Mouse (Mus musculus) layer of hippocampus, postnatal 25 days (tissue): ENCODE results near the gene C77080. TPM values are rescaled to one million over a fixed set of nuclear protein-coding genes. Genes with fewer than 3 reads are reported as not detected.

ENCODE experiments used
- DNase-seq, 2 experiments: peaks; one replicate each; pipeline ENCODE4 v3.0.0; 2022; ENCODE audit warnings: mixed read lengths in 2 of 2, low spot score in 1 of 2; ENCODE audit errors: extremely low spot score in 1 of 2
- total RNA-seq, 2 experiments: library from RNA; stranded (reverse); gene quantifications; 2 replicates each; pipeline ENCODE4 v1.2.3; 2021

Gene C77080
- total RNA-seq = 1 to 10 TPM; 7.5 to 7.7 TPM

DNA sequence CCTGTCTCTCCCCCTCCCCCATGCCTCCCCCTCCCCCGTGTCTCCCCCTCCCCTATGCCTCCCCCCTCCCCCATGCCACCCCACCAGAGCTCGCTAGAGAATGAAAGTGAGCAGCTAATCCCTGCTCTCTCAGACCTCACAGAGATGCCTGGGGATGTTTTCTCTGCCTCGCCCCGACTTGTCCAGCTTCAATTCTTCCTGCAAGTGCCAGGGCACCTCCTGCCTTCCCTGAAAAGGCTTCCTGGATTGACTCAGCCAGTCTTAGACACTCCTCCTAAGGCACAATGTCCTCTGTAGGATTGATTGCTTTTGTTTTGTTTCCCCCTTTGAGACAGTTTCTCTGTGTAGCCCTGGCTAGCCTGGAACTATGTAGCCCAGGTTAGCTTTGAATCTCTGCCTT is at the start of gene C77080:
Gene C77080, minus strand, starts transcription at position 209 of the 400 bp plus-strand sequence.
- DNase-seq = no peak

DNA sequence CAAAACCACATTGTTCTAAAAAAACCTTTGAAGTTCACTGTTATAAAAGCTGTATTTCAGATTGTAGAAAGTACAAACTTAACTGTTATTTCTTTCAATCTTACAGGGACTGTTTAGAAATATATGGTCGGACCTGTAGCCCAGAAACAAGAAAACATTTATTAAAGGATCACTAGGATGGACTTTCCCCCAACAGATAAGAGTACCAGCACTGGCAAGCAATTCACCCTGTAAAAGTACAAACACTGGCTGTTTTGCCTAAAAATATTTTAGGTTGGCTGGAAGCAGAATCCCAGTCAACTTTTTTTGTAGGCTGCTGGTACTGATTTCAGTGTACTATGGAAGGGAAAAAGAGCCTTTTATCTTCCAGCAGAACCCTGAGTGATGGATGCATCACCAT is 46.7 kb upstream of the C77080 start:
- no peak for DNase-seq

DNA sequence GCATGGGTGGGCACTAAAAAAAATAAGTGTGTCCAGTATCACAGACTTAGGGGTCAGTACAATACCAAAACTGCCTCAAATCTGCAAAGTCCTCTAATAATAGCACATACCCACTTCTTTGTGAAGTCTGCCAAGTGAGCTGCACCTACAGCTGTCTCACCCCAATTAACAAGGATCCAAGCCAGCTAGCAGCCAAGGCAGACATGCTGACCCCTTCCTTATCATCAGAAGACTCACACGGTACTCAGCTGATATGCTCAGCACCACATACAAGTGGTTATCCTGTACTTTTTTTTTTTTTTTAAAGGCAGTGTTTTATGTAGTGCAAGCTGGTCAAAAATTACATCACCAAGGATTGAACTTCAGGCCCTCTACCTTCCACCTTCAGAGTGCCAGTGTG is 43.1 kb upstream of the C77080 start:
- no peak for DNase-seq

DNA sequence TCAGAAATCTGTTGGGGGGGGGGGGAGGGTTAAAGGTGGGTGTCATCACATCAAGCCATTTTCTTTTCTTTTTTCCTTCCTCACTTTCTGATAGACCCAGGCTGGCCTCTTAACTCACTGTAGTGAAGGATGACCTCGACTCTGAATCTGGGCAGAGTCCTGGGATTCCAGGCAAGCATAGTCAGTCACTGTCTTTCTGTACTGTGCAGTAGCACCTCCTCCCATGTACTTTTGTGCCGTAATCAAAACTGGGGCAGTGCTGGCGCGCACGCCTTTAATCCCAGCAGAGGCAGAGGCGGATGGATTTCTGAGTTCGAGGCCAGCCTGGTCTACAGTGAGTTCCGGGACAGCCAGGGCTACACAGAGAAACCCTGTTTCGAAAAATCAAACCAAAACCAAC is 42.6 kb upstream of the C77080 start:
- no peak for DNase-seq

DNA sequence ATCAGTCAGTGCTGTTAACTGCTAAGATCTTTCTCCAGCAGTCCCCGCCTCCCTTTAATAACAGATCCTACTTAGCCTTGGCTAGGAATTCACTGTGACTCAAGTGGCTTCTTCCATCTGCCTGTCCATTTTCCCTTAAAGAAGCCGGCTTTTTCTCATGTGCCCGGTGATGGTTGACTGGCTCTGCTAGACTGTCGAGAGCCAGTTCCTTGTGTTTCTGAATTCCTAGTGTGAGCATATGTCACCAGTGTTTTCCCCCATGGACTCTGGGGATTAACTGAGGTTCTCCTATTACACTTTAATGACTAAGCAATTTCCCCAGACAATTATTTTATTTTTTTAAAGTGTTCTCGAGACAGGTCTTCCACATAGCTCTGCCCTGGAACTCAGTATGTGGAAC is 42.2 kb upstream of the C77080 start:
- no peak for DNase-seq

DNA sequence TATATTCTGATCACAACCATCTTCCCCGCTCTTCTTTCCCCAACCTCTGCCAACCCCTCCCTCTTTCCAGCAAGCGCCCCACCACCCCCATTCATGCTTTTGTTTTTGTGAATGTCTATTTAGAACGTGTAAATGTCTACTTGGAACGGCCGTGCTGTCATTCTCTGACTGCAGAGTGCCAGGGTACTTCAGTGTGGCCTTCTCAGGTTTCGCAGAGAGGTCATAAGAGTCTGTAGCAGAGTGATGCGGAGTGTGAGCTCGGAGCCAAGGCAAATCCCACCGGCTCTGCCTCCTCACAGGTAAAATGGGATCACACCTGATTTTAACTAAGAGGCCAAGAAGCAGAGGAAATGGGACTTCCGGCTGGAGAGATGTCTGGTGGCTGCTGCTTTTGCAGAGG is 37.9 kb upstream of the C77080 start:
- DNase-seq = no peak

DNA sequence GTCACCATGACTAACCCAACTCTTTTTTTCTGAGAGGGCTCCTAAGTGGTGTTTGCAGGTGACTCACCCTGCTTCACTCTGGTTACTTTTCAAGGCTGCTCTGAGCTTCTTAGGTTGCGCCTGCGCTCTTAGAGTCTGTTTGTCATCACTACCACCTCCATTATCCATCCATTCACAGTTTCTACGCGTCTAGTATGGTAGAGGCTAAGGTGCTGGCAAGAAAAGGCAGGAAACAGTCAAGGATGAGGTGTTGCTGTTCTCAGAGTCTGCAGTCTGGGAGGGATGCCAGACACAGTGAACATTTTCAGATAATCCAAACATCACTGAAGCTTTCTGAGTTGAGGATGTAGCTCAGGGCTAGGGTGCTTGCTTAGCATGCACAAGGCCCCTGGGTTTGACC is 36.5 kb upstream of the C77080 start:
- no peak for DNase-seq

DNA sequence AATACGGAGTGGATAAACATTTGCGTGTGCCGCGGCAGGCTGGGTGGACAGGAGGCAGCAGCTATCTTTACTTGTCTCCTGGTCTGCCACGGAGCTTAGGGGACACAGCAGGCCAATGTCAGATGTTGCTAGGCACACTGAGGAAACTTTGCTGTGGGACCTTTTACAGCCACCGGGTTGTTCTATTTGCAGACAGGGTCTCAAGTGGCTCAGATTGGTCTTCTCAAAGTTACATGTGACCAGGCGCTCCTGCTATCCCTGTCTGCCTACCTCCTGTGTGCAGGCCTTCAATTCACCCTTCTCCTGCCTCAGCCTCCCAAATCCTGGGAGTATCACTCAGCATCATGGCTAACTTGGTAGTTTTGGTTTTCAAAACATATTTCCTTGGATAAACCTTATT is 34.9 kb upstream of the C77080 start:
- no peak for DNase-seq

DNA sequence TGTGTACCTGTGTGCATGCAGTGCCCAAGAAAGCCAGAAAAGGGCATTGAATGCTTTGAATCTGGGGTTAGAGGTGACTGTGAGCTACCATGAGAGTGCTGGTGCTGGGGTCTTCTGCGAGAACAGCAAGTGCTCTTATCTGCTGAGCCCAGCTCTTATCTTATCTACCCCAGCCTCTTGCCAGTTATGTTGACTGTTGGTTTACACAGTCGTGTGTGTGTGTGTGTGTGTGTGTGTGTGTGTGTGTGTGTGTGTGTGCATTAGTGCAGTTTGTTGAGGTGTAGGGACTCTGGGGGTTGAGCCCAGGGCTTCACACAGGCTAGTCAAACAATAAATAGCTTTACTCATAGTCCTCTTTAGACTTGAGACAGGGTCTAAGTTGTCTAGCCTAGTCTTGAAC is 34.0 kb upstream of the C77080 start:
- DNase-seq = no peak

DNA sequence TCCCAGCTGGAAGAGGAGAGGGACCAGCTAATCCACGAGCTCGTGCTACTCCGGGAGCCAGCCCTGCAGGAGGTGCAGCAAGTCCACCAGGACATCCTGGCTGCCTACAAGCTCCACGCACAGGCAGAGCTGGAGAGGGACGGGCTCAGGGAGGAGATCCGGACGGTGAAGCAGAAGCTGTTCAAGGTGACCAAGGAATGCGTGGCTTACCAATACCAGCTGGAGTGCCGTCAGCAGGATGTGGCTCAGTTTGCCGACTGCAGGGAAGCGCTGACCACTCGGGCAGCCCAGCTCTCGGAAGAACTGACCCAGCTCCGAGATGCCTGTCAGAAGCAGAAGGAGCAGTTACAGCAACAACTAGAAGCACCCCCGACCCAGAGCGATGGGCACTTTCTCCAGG is 32.5 kb upstream of the C77080 start:
- no peak for DNase-seq

DNA sequence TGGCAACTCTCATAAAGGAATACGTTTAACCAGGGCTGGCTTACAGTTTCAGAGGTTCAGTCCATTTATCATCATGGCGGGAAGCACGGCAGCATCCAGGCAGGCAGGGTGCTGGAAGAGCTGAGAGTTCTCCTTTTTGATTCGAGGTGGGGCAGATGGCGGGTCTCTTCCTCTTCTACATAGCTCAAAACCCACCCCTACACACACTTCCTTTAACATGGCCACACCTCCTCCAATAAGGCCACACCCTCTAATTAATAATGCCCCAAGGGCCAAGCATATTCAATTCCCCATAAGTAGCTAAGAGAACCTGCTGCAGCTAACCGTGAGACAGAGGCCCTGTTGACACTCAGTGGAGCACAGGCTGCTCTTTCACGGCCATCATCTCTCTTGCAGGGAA is 31.6 kb upstream of the C77080 start:
- DNase-seq = no peak

DNA sequence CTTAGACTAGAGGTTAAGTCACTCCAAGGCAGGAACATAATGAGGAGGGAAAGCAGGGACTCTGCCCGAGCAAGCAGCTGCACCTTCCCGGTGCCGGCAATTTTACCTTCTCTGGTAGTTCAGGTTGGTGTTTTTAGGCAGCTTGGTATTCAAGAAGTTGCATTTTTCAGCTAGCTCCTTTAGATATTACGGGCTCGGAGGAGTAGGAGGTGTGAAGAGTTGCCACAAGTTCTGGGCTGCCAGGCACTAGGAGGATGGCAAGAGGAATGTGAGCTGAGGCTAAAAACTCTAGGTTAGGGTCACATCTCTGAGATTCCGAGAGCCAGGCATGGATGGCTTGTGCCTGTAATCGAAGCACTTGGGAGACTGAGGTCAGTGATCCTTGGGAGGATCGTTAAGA is 28.5 kb upstream of the C77080 start:
- DNase-seq = no peak

DNA sequence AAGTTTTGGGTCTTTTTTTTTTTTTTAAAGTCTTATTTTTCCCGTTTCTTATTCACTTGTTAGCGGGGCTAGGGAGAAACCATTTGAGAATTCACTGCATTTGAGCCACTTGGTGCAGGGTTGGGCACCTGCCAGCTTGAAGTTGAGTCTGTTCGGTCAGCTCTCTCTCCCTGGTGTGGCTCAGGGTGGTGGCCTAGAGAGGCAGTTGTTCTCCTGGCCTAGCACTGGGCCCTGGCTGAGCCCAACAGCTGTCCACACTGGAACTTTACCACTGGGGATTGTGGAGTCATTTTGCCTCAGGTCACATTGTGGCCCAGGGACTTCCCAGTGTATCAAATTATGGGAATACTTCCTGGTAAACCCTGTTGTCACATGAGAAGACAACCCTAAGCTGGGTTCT is 26.9 kb upstream of the C77080 start:
- DNase-seq = no peak

DNA sequence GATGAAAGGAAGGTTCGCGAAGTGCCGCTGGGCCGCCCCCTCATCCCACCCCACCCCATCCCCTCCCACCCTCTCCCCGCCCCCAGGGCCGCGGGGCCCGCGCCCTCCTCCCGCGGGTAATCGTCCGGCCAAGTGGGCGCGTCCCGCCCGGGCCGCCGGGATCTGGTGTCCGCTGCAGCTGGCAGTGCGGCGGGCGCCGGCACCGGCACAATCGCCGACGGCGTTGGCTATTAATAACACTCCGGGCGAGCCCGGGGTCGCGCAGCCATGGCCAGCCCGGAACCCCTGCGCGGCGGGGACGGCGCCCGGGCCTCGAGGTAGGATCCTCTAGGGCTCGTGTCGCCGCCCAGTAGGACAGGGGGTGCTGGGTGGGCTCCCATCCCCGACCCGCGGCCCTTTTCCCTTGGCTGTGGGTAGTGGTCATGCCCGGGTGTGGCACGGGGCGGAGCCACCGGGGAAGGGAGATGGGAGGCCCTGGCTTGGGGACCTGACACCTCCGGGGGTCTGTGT is 26.3 kb upstream of the C77080 start, which contains the start of gene Sync:
Gene Sync, plus strand, starts transcription at position 146 of the 510 bp plus-strand sequence.
- no peak for DNase-seq

DNA sequence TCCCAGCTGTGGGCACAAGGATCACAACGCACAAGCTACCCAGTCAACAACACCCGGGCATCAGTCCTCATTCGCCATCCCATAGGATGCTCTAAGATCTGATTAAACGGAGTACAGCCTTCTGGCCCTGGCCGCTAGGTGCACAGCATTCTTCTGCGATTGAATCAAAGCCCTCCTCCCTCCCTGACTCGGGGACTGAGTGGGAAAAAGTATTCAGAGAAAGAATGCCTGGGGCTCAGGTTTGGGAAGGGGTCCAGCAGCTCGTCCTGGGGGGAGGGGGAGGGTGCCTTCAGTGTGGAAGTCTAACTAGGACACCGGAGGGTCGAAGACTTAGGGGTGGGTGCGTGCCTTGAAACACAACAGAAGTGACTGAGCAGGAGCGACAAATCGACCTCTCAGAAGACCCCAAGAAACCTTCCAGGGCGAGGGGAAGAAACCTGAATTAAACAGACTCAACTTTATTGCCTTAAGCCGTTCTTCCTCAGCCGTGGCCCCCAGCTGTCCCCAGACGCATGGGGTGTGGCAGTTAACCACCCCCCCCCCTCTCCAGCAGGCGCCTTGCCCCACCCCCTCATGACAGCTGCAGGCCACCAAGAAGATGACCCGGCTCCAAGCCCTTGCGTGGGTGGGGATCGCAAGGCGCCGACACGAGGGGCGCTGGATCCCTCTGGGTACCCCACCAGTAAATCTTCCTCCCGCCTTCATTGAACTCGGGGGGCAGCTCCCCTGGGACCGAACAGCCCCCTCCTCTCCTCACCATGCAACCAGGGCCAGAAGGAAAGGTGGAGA is 25.7 kb upstream of the C77080 start:
- no peak for DNase-seq

DNA sequence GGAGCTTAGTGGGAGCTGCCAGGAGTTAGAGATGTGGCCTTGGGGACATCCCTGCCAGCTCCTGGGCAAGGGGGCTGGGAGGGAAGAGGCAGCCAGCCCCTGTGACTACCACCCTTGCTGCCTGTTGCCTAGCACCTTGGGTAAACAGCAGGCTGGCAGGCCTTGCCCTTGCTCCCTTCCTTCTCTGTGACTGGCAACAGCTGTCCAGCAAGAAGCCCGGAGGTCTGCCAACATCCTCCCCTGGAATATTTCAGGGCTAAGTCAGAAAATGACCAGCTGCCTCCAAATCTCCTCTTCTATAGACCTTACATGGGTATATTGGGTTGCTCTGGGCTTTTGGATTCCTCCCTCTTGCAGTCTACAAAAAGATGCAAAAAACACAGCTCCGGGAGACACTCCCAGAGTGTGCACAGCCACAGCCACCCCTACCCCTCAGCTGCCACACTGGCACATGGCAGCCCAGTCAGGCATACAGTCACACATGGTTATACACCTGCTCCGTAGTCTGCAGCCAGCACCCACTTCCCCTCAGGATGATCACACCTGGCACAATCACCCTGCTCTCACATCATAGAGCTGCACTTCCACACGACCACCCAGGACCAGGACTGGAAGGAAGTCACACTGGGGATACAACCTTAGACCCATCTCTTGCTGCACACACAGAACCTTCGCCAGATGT is 24.9 kb upstream of the C77080 start:
- DNase-seq = no peak

DNA sequence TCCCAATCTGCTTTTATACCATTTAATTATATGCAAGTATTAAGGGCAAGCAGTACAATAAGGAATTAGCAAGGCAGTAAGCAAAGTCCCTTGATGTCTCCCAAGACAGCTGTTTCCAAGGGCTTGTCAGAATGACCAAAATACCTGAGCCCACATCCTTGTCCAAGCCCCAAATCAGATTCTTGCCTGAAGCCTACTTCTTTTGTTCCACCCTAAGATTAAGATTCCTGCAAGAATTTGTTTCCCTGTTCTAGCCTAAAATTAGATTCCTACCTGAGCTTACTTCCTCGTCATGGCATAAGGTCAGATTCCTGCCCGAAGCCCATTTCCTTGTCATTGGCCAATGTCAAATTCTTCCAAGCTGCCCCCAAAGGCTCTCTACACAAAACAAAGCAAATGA is 23.5 kb upstream of the C77080 start:
- DNase-seq = no peak

DNA sequence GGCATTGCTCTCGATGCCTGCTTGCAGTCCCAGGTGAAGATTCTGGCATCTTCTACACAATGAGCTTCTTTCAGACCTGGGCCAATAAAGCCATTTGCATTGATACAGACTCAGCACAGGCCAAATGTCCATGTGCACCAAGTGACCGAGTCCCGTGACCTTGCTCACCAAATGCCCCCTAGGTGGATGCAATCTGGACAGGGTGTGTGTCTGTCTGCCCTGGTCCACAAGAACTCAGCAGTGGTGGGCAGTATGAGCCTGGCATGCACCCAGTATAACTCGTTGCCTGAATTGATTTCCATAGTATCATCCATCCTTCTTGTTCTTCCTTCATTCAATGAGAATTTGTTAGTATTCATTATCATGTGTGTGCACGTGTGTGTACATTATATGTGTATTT is 22.0 kb upstream of the C77080 start:
- DNase-seq = no peak

DNA sequence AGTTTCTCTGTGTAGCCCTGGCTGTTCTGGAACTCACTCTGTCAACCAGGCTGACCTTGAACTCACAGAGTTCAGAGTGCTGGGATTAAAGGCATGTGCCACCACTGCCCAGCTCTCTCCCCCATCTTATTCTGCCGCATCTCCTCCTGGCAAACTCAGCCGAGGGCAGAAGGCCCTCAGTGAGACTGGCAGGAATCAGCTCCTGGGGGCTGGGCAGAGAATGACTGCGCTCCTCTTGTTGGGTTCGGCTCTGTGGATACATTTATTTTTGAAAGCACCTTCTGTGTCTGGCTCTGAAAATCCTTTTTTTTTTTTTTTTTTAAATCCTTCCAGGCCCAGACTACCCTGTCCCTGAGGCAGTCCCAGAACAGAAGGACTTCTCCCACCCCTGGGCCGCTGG is 21.6 kb upstream of the C77080 start:
- no peak for DNase-seq

DNA sequence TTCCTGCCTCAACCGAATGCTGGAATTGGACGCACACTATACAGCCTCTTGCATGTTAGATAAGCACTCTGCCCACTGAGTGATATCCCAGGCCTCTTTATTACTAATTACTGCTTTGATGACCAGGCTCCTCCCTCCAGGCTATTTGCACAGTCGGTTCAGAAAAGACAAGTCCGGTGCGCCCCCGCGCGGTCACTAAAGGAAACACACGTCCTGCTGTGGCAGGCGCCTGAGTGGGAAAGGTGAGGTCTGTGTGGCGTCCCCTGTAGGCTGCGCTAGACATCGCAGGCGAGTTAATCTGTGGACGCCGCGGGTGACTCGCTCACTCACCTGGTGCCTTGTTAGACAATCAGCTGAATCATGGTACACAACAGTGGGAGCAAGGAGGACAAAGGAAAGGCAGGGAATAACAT is 15.3 kb upstream of the C77080 start:
- peak; percentile 95 to 99 for DNase-seq

DNA sequence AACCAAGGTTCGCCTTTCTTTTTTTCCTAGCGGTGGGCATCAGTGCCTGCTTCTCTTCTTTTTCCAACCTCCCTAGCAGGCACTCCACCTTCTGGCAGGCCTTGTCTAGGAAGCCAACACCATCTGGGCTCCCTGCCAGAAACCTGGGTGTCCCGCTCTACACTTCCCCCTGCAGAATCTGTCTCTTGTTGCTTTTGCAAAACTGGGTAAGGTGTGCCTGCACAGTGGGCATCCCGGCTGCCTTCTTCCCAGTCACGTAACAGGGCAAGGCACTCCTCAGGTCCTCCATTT is 11.5 kb upstream of the C77080 start:
- peak in 1 of 2 experiments; percentile 46 for DNase-seq
